Mouse (Mus musculus) midbrain, postnatal 0 days (tissue): Measurements from ENCODE around the gene Ramp3. TPM values are rescaled to one million over a fixed set of nuclear protein-coding genes. Genes with fewer than 3 reads are reported as not detected.

ENCODE experiments used
- ATAC-seq: fragments of 200-750 bp; cut with Nextera tagmentation; 2 replicates; pipeline ENCODE4 v1.8.0; 2017; ENCODE audit warnings: moderate number of reproducible peaks, mild to moderate bottlenecking, moderate TSS enrichment, moderate library complexity; ENCODE audit not compliant: low FRiP score
- DNase-seq: peaks from one replicate; pipeline ENCODE4 v3.0.0-alpha.2; 2015; ENCODE audit warnings: low spot score
- H3K27ac ChIP-seq: fragments of 300-500 bp; sonication (generic); 2 replicates; pipeline ENCODE4 v1.5.1; 2014; ENCODE audit warnings: low read depth, mild to moderate bottlenecking, low read length, mixed read lengths
- H3K27me3 ChIP-seq: fragments of 300-500 bp; sonication (generic); 2 replicates; pipeline ENCODE4 v1.6.1; 2014; ENCODE audit warnings: low read length, control low read depth, mixed read lengths; ENCODE audit not compliant: insufficient read depth
- H3K36me3 ChIP-seq: fragments of 300-500 bp; sonication (generic); 2 replicates; pipeline ENCODE4 v1.6.1; 2014; ENCODE audit warnings: low read length, control low read depth, mixed read lengths; ENCODE audit not compliant: insufficient read depth
- H3K4me1 ChIP-seq: fragments of 300-500 bp; sonication (generic); 2 replicates; pipeline ENCODE4 v1.6.1; 2014; ENCODE audit warnings: mild to moderate bottlenecking, control low read depth, antibody characterized with exemption, low read length, mixed read lengths; ENCODE audit not compliant: insufficient read depth
- H3K4me2 ChIP-seq: fragments of 300-500 bp; sonication (generic); 2 replicates; pipeline ENCODE4 v1.6.1; 2014; ENCODE audit warnings: low read depth, mild to moderate bottlenecking, low read length, mixed read lengths; ENCODE audit not compliant: poor library complexity, severe bottlenecking
- H3K4me3 ChIP-seq: fragments of 300-500 bp; sonication (generic); 2 replicates; pipeline ENCODE4 v1.5.1; 2014; ENCODE audit warnings: low read depth, mild to moderate bottlenecking, low read length, moderate library complexity
- H3K9ac ChIP-seq: fragments of 300-500 bp; sonication (generic); replicated peaks from 2 replicates; pipeline ENCODE4 v1.6.1; 2014; ENCODE audit warnings: mild to moderate bottlenecking, low read length, moderate library complexity, mixed read lengths; ENCODE audit not compliant: poor library complexity, severe bottlenecking
- H3K9me3 ChIP-seq: fragments of 300-500 bp; sonication (generic); 2 replicates; pipeline ENCODE4 v1.6.1; 2016; ENCODE audit warnings: low read length, control low read depth
- CTCF ChIP-seq: IDR thresholded peaks from 2 replicates; pipeline ENCODE4 v1.5.1; 2016; ENCODE audit warnings: antibody characterized with exemption, mild to moderate bottlenecking
- WGBS: fragments of 180-500 bp; shearing (Covaris S2); extraction: QIAGEN DNeasy Blood & Tissue Kit; methylation state at CpG from one replicate; pipeline ENCODE4 v1.1.7; 2014; 5-methylcytosine and 5-hydroxymethylcytosine counted together
- polyA plus RNA-seq: library from polyadenylated mRNA; unstranded; fragments of >200 nt; fragmentation: Nextera tagmentation; extraction: Ambion mirVana; gene quantifications from 2 replicates; pipeline ENCODE4 v1.2.1, GENCODE M21; 2015
- total RNA-seq: library from RNA; depleted of rRNA; stranded (reverse); fragments of >200 nt; gene quantifications from 2 replicates; pipeline ENCODE4 v1.2.3, GENCODE M21; 2014

Ramp3 gene
- total and polyA plus RNA-seq, 2 experiments from 2014 or later = 14.8 to 25.0 TPM

- Histone ChIP-seq H3K27ac (peak overlapping the region; percentile 82), H3K27me3 (no peaks in the 10 kb centered on the region), H3K4me3 (peak overlapping the region; percentile 69), H3K9ac (peak overlapping the region; percentile 76), H3K36me3 (peaks cover 18% of the 10 kb centered on the region), H3K9me3 (no peaks in the 10 kb centered on the region), H3K4me1 (peaks cover 14% of the 10 kb centered on the region), H3K4me2 (peak overlapping the region; percentile 69)
- WGBS = 16% methylated on average over 16 of the region's 16 CpGs
- DNase-seq = no peak
- TF ChIP-seq CTCF = no peak
- ATAC-seq = peak; percentile 39
Measured at GRCm38 (mm10) chr11:6626388-6626772, 31.9 kb upstream of the Ramp3 start.

DNA sequence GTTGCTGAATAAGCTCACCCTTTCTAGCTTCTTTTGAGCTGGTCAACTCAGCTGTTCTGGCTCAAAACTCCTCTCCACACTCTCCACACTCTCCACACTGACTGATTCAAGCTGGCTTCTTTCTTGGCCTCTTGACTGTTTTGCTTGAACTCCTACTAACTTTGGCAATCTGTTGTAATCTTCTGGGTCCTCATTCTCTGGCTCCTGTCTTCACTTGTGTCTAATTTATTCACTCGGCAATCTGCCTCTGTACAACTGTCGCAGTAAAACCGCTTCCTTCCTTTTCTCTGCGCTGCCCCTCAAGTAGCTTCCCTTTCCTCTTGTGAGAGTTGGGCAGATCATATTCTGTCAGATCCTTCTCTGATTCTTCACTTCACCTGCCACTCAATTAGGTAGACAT is 30.6 kb upstream of the Ramp3 start:
- Histone ChIP-seq H3K36me3 (peaks cover 11% of the 10 kb centered on the region), H3K4me1 (peaks cover 14% of the 10 kb centered on the region), H3K4me3 (no peak overlapping the region), H3K9ac (no peak overlapping the region), H3K4me2 (no peak overlapping the region), H3K9me3 (no peaks in the 10 kb centered on the region), H3K27ac (no peak overlapping the region), H3K27me3 (no peaks in the 10 kb centered on the region)
- TF ChIP-seq CTCF = no peak
- no peak for ATAC-seq
- WGBS = 93% methylated on average over 4 of the region's 4 CpGs
- no peak for DNase-seq

- no peak overlapping the region for H3K9ac ChIP-seq
- 31% methylated on average over 4 of the region's 4 CpGs for WGBS
- ATAC-seq (no peak), DNase-seq (peak; percentile 27)
- H3K36me3 ChIP-seq = peaks cover 5% of the 10 kb centered on the region
- peaks cover 9% of the 10 kb centered on the region for H3K4me1 ChIP-seq
- H3K4me2 ChIP-seq = no peak overlapping the region
- no peak overlapping the region for H3K4me3 ChIP-seq
- H3K27ac ChIP-seq = no peak overlapping the region
- no peaks in the 10 kb centered on the region for H3K27me3 ChIP-seq
- TF ChIP-seq CTCF = peak; percentile 69
- no peaks in the 10 kb centered on the region for H3K9me3 ChIP-seq
Measured at GRCm38 (mm10) chr11:6628568-6628967, 29.8 kb upstream of the Ramp3 start.

- no peaks in the 10 kb centered on the region for H3K9me3 ChIP-seq
- no peak overlapping the region for H3K9ac ChIP-seq
- peaks cover 4% of the 10 kb centered on the region for H3K4me1 ChIP-seq
- no peaks in the 10 kb centered on the region for H3K27me3 ChIP-seq
- peak; percentile 57 for TF ChIP-seq CTCF
- H3K36me3 ChIP-seq = no peaks in the 10 kb centered on the region
- ATAC-seq (no peak), DNase-seq (no peak)
- no peak overlapping the region for H3K4me3 ChIP-seq
- H3K4me2 ChIP-seq = no peak overlapping the region
- H3K27ac ChIP-seq = no peak overlapping the region
Measured at GRCm38 (mm10) chr11:6629655-6630054, 28.7 kb upstream of the Ramp3 start.

- ATAC-seq (no peak), DNase-seq (no peak)
- Histone ChIP-seq H3K27ac (no peak overlapping the region), H3K4me2 (no peak overlapping the region), H3K9ac (no peak overlapping the region), H3K4me3 (no peak overlapping the region), H3K9me3 (no peaks in the 10 kb centered on the region), H3K36me3 (no peaks in the 10 kb centered on the region), H3K4me1 (no peaks in the 10 kb centered on the region), H3K27me3 (no peaks in the 10 kb centered on the region)
- WGBS = 81% methylated on average over 8 of the region's 8 CpGs
- TF ChIP-seq CTCF = no peak; the same call in 1 of the 2 replicates
Measured at GRCm38 (mm10) chr11:6636150-6636549, 22.2 kb upstream of the Ramp3 start.

- no peak for DNase-seq
- H3K4me3 ChIP-seq = no peak within 1 kb of the TSS
- H3K4me1 ChIP-seq = no peaks in the 10 kb centered on the region
- TF ChIP-seq CTCF = no peak
- H3K9ac ChIP-seq = no peak within 1 kb of the TSS
- H3K36me3 ChIP-seq = no peaks in the 10 kb centered on the region
- no peak for ATAC-seq
- WGBS = 97% methylated on average over 4 of the region's 4 CpGs
- no peak within 1 kb of the TSS for H3K4me2 ChIP-seq
- no peaks in the 10 kb centered on the region for H3K9me3 ChIP-seq
- H3K27me3 ChIP-seq = no peaks in the 10 kb centered on the region
- no peak within 1 kb of the TSS for H3K27ac ChIP-seq
Measured at GRCm38 (mm10) chr11:6638537-6638936, 19.8 kb upstream of the Ramp3 start, which contains the start of gene Wap. TSS of gene Wap (minus strand) at chr11:6638637.
